Mouse (Mus musculus): ENCODE results near the gene Fyn. TPM values are rescaled to one million over a fixed set of nuclear protein-coding genes. Genes with fewer than 3 reads are reported as not detected.
A peak's percentile ranks its signal among the peaks of the same experiment; 100 is the strongest.

Gene Fyn
- polyA plus RNA-seq, 1 experiment from 2014 or later = 71.0 TPM

DNA sequence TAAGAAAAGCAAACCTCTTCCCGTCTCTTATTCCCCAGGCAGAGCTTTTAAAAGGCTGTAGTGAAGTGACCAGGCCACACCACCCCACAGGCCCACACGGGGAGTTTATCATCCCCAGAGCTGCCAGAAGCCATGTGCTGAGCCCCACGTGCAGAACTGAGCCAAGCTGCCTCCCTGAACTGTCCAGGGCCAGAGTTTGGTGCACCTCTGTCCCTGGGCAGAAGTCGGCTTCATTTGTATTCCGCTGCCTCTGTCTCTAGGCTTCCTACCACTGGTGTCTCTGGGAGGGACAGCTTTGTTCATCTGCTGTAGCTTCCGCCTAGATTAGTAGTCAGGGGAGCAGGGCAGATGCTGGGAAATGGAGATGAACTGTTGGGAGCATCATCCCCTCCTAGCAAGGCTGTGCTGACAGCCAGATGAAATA lies 172.8 kb downstream of the Fyn start:
- peak overlapping the region; percentile 74 for H3K9ac ChIP-seq
- peak overlapping the region; percentile 99 for H3K27ac ChIP-seq
- 10% methylated on average over 6 of the region's 6 CpGs for WGBS
- no peak overlapping the region for H3K4me2 ChIP-seq
- H3K9me3 ChIP-seq = no peaks in the 10 kb centered on the region
- no peaks in the 10 kb centered on the region for H3K27me3 ChIP-seq
- peak; percentile 59 for ATAC-seq (ENCODE audit: low FRiP score)
- peaks cover 20% of the 10 kb centered on the region for H3K36me3 ChIP-seq
- H3K4me3 ChIP-seq = no peak overlapping the region
- peaks cover 84% of the 10 kb centered on the region for H3K4me1 ChIP-seq (replicated peaks)

DNA sequence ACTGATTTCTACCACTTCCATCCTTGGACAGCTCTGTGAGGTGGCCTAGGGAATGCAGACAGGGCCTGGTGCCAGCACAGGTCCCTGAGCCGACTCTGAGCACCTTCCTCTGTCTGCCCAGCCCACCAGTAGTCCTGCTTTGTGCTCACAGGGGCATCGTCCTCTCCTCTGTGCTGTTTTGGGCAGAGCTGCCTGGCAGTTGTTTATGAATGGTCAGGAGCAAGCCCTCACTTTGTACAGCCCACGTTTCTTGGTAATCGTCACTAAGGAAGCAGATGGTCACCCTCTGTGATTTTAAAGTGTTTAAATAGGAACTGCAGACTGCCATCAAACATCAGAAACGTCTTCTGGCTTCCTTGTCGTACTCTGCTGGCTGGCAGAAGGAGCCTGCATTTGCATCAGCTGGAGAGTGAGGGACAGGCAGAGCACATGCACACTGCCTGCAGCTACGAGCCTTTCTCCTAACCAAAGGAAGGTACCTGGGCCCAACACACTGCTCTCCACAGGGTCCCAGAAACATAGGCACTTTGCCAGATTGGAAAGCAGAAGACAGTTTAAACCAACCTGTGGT lies 173.4 kb downstream of the Fyn start:
- 8% methylated on average over 7 of the region's 7 CpGs for WGBS
- Histone ChIP-seq H3K36me3 (peaks cover 19% of the 10 kb centered on the region), H3K4me1 (replicated peaks) (peaks cover 84% of the 10 kb centered on the region), H3K9me3 (no peaks in the 10 kb centered on the region), H3K4me2 (no peak overlapping the region), H3K4me3 (no peak overlapping the region), H3K27ac (peak overlapping the region; percentile 99), H3K27me3 (no peaks in the 10 kb centered on the region), H3K9ac (peak overlapping the region; percentile 74)
- ATAC-seq (ENCODE audit: low FRiP score) = peak; percentile 57

DNA sequence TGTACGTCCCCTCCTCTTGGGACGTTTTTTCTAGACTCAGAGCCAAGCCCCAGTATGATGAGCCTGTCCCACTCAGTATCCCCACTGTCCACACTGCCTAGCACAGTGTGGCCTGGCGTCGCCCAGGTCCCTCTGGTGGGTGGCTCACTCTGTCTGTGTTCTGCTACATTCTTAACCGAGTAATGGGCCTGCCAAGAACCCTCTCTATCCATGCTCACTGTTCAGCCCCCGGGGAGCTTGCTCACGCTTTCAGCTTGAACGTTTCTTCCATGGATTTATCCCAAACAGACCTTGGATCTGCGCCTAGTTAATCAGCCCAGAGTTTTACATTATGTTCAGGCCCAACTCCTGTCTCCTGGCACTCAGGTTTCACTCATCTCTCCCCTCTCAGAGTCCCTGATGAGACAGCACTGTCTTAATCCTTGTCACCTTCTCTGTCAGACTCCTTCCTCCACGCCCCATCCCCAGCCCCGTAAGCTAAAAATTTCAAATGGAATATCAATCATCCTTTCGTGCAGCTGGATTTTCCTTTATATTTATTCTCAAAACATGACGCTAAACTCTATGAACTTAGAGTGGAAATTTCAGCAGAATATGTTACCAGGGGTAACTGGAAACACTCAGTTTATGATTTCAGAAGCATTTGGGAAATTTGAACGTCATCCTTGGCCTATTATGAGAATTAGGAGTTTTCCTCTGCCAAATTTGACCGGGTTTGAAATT lies 174.0 kb downstream of the Fyn start:
- WGBS = 57% methylated on average over 15 of the region's 15 CpGs

DNA sequence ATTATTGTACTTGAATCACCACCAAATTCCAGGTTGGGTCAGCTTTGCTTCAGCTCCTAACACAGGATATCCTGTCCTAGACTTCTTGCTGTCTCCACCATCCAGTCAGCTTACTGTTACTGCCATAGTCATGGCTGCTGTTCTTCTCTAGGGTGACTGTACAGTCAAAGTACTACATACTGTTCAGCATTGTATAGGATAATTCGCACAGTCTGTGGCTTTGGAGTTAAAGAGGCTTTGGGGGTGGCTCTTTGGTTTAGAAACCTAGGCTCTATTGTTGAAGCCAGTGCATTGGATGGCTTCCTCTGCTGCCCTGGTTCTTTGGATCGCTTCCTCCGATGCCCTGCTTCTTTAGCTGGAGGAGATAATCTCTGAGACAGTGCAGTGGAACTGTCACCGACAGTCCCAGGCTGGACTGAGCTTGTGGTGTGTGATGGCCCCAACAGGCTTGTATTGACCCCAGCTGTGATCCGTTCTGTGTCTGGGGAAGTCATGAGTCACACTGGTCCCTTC lies 174.7 kb downstream of the Fyn start:
- H3K36me3 ChIP-seq = peaks cover 13% of the 10 kb centered on the region
- H3K9me3 ChIP-seq = no peaks in the 10 kb centered on the region
- H3K4me1 ChIP-seq (replicated peaks) = peaks cover 80% of the 10 kb centered on the region
- H3K4me2 ChIP-seq = no peak overlapping the region
- H3K27ac ChIP-seq = peak overlapping the region; percentile 99
- 0 out of 2 replicates have a peak overlapping the region, but pooled peaks have one; percentile 39 for H3K9ac ChIP-seq
- no peak for ATAC-seq (ENCODE audit: low FRiP score)
- no peaks in the 10 kb centered on the region for H3K27me3 ChIP-seq
- no peak overlapping the region for H3K4me3 ChIP-seq
- 77% methylated on average over 5 of the region's 5 CpGs for WGBS

More for the DNA sequence above, 174.0 kb downstream of the Fyn start:
- peak; percentile 3; the same call in 1 of the 2 replicates for ATAC-seq (ENCODE audit: low FRiP score)
- H3K9ac ChIP-seq = peak overlapping the region; percentile 74
- H3K4me1 ChIP-seq (replicated peaks) = peaks cover 84% of the 10 kb centered on the region
- no peak overlapping the region for H3K4me2 ChIP-seq
- H3K27ac ChIP-seq = peak overlapping the region; percentile 99
- no peak overlapping the region for H3K4me3 ChIP-seq
- H3K36me3 ChIP-seq = peaks cover 15% of the 10 kb centered on the region
- H3K9me3 ChIP-seq = no peaks in the 10 kb centered on the region
- no peaks in the 10 kb centered on the region for H3K27me3 ChIP-seq

DNA sequence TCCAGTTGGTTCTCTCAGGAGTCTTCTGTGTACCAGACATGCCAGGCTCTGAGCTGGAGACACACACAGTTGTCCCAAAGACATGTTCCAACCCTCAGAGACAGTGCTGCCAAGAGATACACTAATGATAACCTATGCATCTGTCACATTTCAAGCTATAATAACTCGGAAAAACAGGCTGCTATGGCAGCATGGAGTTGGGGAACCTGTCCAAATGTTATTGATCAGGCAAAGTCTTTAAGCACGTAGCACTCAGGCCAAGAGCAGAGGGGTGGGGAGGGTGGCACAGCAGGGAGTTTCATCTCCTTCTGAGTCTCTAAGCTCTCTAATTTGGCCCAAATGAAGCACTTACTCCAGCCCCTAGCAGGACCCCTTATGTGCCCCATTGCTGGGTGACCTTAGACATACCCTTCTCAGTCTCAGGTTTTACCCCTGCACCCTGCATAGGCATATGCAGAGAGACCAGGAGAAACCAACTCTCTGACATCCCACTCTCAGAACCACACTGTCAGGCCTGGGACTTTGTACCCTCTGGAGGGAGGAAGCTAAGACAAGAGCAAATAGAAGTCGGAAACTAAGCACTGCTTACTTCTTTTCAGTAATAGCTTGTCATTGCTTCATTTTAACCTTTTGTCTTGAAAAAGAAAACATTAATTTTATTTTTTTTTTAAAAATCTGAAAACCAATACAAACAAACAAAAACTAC lies 178.9 kb downstream of the Fyn start:
- Histone ChIP-seq H3K9ac (no peak overlapping the region), H3K4me3 (no peak overlapping the region), H3K27me3 (no peaks in the 10 kb centered on the region), H3K27ac (peak overlapping the region; percentile 62), H3K9me3 (no peaks in the 10 kb centered on the region), H3K4me2 (no peak overlapping the region), H3K4me1 (replicated peaks) (peaks cover 78% of the 10 kb centered on the region), H3K36me3 (peaks cover 10% of the 10 kb centered on the region)
- no peak for ATAC-seq (ENCODE audit: low FRiP score)
- 72% methylated on average over 3 of the region's 3 CpGs for WGBS

DNA sequence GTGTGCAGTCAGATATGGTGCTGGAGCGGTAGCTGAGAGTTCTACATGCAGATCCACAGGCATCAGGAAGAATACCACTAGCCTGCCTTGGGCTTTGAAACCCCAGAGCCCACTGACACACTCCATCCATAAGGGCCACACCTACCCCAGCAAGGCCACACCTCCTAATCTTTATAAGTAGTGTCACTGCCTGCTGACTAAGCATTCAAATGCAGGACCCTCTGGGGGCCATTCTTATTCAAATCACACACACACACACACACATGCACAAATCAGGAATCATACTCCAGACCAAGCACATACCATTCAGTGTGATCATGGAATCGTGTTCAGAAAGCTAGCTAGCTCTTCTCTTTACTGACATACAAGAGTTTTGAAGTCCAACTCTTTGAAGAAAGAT lies 182.1 kb downstream of the Fyn start:
- Histone ChIP-seq H3K9me3 (no peaks in the 10 kb centered on the region), H3K36me3 (0 out of 2 replicates have a peak, but pooled peaks cover 3% of the 10 kb centered on the region), H3K9ac (no peak overlapping the region), H3K27me3 (no peaks in the 10 kb centered on the region), H3K27ac (peak overlapping the region; percentile 98), H3K4me3 (no peak overlapping the region), H3K4me1 (replicated peaks) (peaks cover 84% of the 10 kb centered on the region), H3K4me2 (no peak overlapping the region)
- no peak for ATAC-seq (ENCODE audit: low FRiP score)
- 77% methylated on average over 2 of the region's 2 CpGs for WGBS

DNA sequence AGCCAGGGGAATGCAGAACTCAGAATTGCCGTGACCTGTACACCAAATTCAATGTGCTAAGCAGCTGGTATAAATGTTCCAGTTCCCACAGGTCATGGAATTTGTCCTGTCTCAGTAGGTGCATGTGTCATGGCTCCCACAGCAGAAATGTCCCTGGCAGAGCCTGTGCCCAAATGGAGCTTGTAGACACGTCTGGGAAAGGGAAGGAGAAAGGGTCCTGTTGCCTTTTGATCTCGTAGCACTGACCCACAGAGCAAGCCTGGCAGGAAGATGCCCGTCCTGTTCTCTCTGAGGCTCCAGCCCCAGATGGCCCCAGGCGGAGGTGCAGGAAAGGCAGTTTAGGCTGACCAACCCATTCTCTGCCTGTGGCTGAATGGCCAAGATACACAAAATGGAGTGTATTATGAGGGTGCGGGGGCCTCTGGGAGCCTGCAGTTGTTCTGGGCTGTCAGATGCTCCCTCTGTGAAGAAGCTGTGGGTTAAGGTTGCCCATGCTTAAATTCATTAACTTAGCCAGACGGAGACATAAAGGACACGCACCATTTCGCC lies 183.1 kb downstream of the Fyn start:
- H3K27ac ChIP-seq = peak overlapping the region; percentile 98
- H3K27me3 ChIP-seq = no peaks in the 10 kb centered on the region
- WGBS = 30% methylated on average over 9 of the region's 9 CpGs
- no peak overlapping the region for H3K4me3 ChIP-seq
- H3K36me3 ChIP-seq = peaks cover 3% of the 10 kb centered on the region; the same call in 1 of the 2 replicates
- peak; percentile 14; the same call in 1 of the 2 replicates for ATAC-seq (ENCODE audit: low FRiP score)
- H3K4me2 ChIP-seq = no peak overlapping the region
- no peaks in the 10 kb centered on the region for H3K9me3 ChIP-seq
- peaks cover 86% of the 10 kb centered on the region for H3K4me1 ChIP-seq (replicated peaks)
- peak overlapping the region; percentile 62 for H3K9ac ChIP-seq

DNA sequence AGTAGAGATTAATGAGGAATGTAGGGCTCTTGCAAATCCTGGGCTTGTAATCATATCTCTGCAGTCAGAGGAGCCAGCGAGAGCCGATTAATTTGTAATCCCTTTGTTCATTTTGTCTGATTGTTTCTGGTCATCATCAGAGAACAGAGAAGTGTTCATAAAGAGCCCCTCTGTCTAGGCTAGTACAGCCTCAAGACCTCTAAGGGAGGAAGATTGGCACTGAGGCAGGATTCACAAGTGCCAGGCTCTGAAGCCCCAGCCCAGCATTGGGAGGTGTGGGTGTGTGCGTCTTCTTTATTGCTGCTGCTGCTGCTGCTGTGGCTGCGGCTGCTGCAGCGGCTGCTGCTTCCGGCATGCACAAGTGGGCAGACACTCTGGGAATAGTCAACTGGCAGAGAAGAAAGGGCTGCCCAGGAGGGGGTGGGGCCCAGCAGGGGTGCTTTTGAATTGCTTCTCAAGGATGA lies 183.7 kb downstream of the Fyn start:
- H3K4me1 ChIP-seq (replicated peaks) = peaks cover 86% of the 10 kb centered on the region
- H3K4me3 ChIP-seq = no peak overlapping the region
- H3K9me3 ChIP-seq = no peaks in the 10 kb centered on the region
- peak overlapping the region; percentile 62 for H3K9ac ChIP-seq
- ATAC-seq (ENCODE audit: low FRiP score) = peak; percentile 75
- H3K27ac ChIP-seq = peak overlapping the region; percentile 98
- WGBS = 6% methylated on average over 6 of the region's 6 CpGs
- H3K27me3 ChIP-seq = no peaks in the 10 kb centered on the region
- no peak overlapping the region; the same call in 1 of the 2 replicates for H3K4me2 ChIP-seq
- H3K36me3 ChIP-seq = peaks cover 1% of the 10 kb centered on the region; the same call in 1 of the 2 replicates

DNA sequence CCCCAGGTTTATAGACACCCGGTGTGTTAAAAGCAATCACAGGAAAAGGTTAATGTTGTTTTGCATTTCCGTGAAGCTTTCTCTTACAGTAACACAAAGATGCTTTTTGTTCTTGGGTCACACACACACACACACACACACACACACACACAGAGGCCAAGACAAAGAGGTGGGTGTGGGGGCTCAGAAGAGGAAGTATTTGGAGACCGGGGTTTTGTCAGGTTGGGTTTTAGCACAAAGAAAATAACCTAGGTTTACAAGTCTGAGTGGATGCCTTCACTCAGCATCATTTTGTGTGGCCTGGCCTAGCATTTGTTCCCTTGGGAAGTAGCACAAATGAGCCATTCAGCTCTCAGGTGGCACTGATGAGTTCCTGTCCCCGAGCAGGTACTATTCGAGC lies 184.2 kb downstream of the Fyn start:
- Histone ChIP-seq H3K27ac (peak overlapping the region; percentile 98), H3K9me3 (no peaks in the 10 kb centered on the region), H3K4me1 (replicated peaks) (peaks cover 88% of the 10 kb centered on the region), H3K36me3 (no peaks in the 10 kb centered on the region; the same call in 1 of the 2 replicates), H3K27me3 (no peaks in the 10 kb centered on the region), H3K4me3 (no peak overlapping the region), H3K4me2 (no peak overlapping the region), H3K9ac (peak overlapping the region; percentile 62)
- no peak for ATAC-seq (ENCODE audit: low FRiP score)
- 17% methylated on average over 5 of the region's 5 CpGs for WGBS

DNA sequence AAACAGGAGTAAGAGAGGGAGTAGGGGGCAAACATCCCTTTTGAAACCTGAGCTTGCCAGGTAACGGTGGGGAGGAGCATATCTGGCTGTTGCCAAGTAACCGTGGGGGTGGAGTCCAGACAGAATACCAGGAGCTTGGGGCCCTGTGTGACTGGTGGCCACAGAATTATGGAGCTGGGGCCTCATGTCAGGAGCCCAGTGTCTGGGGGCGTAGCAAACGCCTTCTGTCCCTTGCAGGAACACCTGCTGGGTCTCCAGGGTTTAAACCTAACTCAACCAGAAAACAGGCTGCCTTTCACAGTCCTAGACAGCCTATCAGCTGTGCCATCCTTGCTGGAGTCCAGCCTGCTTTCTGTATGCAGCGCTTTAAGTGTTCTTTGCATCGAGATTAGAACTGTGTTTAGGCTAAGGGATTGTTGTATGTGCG lies 186.6 kb downstream of the Fyn start:
- Histone ChIP-seq H3K4me1 (replicated peaks) (peaks cover 96% of the 10 kb centered on the region), H3K4me3 (no peak overlapping the region), H3K27ac (peak overlapping the region; percentile 98), H3K27me3 (no peaks in the 10 kb centered on the region), H3K9ac (peak overlapping the region; percentile 53; the same call in 1 of the 2 replicates), H3K4me2 (no peak overlapping the region), H3K36me3 (peaks cover 6% of the 10 kb centered on the region), H3K9me3 (no peaks in the 10 kb centered on the region)
- ATAC-seq (ENCODE audit: low FRiP score) = no peak
- 26% methylated on average over 7 of the region's 7 CpGs for WGBS

DNA sequence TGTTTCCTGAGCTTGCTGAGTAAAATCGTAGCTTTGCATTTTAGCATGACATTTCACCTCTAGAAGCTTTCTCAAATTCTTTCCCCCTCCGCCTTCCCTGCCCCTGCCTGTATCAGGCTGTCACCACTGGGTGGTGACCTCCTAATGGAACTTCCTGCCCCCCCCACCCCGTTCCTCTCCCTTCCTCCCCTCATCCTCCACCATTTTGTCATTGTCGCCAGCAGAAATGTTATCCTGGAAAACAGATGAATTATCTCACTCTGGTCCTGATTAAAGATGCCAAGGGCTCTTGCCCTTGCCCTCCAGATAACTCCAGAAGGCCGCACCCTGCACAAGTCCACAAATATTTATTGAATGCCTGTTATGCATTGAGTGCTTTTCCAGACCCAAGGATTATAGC lies 187.1 kb downstream of the Fyn start:
- no peak overlapping the region for H3K4me2 ChIP-seq
- peaks cover 6% of the 10 kb centered on the region for H3K36me3 ChIP-seq
- no peak overlapping the region for H3K9ac ChIP-seq
- no peaks in the 10 kb centered on the region for H3K27me3 ChIP-seq
- peak overlapping the region; percentile 98 for H3K27ac ChIP-seq
- H3K4me1 ChIP-seq (replicated peaks) = peaks cover 96% of the 10 kb centered on the region
- no peak overlapping the region for H3K4me3 ChIP-seq
- no peak for ATAC-seq (ENCODE audit: low FRiP score)
- WGBS = 51% methylated on average over 5 of the region's 5 CpGs
- H3K9me3 ChIP-seq = no peaks in the 10 kb centered on the region

DNA sequence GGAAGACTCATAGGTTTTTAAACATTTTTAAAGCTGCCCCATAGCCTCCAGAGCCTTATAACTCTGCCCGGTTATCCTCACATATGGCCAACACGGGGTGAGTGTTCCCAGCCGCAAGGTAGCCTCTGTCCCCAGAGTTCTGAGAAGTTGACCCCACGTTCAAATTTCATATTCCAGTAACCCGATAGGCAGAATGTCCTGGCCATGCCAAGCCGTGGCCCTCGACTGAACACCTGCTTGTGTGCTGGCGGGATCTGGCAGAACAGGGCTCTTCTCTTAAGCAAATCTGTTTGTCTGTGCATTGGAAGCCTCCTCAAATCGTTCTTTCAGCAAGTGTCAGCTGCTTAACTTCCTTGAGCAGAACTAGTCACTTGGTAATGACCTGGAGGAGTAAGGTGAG lies 188.7 kb downstream of the Fyn start:
- no peaks in the 10 kb centered on the region for H3K9me3 ChIP-seq
- ATAC-seq (ENCODE audit: low FRiP score) = no peak
- H3K36me3 ChIP-seq = peaks cover 6% of the 10 kb centered on the region
- no peak overlapping the region for H3K9ac ChIP-seq
- H3K27ac ChIP-seq = peak overlapping the region; percentile 94
- no peaks in the 10 kb centered on the region for H3K27me3 ChIP-seq
- 90% methylated on average over 9 of the region's 9 CpGs for WGBS
- H3K4me3 ChIP-seq = no peak overlapping the region
- H3K4me1 ChIP-seq (replicated peaks) = peaks cover 91% of the 10 kb centered on the region
- H3K4me2 ChIP-seq = no peak overlapping the region
